Mouse (Mus musculus): Measurements from ENCODE around the gene Pin1.

DNA sequence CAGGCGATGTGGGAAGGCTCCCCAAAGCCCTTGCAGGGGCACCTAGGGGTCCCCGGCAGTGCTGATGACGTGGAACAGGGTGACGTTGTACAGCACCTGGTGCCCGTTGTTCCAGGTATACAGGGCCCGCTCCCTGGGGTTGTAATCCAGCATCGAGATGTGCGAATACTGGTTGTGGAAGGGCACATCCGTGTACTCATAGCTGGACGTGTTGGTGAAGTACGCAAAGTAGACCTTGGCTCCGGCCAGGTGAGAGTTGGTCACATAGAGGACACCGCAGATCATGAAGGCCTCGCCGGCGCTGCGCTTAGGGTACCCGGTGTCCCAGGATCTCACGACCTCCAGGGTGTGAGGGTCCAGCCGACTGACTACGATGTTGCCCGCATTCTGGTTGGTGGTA is 16.2 kb downstream of the Pin1 start:
- TF ChIP-seq CTCF (IDR thresholded peaks at IDR 0.05) = no peak
- no peak for TF ChIP-seq POLR2A (IDR thresholded peaks at IDR 0.05; ENCODE audit: insufficient read depth, low read depth, low read length)
